Mouse (Mus musculus) CD4-positive helper T cell, adult 2 months (primary cell): ENCODE results near the gene Vmn1r16.
"Not testable (repeated sequence)": the region's sequence is repeated elsewhere in the genome, so short reads cannot be mapped to it uniquely, and the experiment has no call there.

Experiments
- DNase-seq: peaks from one replicate; pipeline ENCODE4 v3.0.0-alpha.2; 2012; ENCODE audit warnings: low read depth, missing footprints, low spot score

The Vmn1r16 gene

GRCm38 (mm10) chr6:57329394-57329793 is at the start of gene Vmn1r16:
Gene Vmn1r16 (minus strand): TSS chr6:57329494.
- DNase-seq = no peak

- no peak for DNase-seq
Measured at GRCm38 (mm10) chr6:57367496-57367895, 38.2 kb upstream of the Vmn1r16 start.

GRCm38 (mm10) chr6:57365866-57366265 is 36.6 kb upstream of the Vmn1r16 start:
- not testable (repeated sequence) for DNase-seq

- no peak for DNase-seq
Measured at GRCm38 (mm10) chr6:57363627-57364026, 34.3 kb upstream of the Vmn1r16 start, which contains the start of gene Vmn1r17. Gene Vmn1r17 (minus strand): TSS chr6:57363727.

GRCm38 (mm10) chr6:57356864-57357263 is 27.6 kb upstream of the Vmn1r16 start:
- no peak for DNase-seq

GRCm38 (mm10) chr6:57326176-57326575 is 3.1 kb downstream of the Vmn1r16 start:
- no peak for DNase-seq

- DNase-seq = no peak
Measured at GRCm38 (mm10) chr6:57278952-57279351, 50.3 kb downstream of the Vmn1r16 start.

GRCm38 (mm10) chr6:57272517-57272916 is 56.8 kb downstream of the Vmn1r16 start:
- peak; percentile 17 for DNase-seq

- DNase-seq = no peak
Measured at GRCm38 (mm10) chr6:57271881-57272280, 57.4 kb downstream of the Vmn1r16 start.
